Mouse (Mus musculus) splenic B cell, adult 2 months (primary cell): ENCODE data around the gene Eif5a.
A peak's percentile ranks its signal among the peaks of the same experiment; 100 is the strongest.

Experiments used
- DNase-seq: peaks from one replicate; pipeline ENCODE4 v3.0.0-alpha.2; 2011; ENCODE audit warnings: low read depth, low spot score
- H3K27me3 ChIP-seq: 2 replicates; pipeline ENCODE4 v1.6.1; 2012; ENCODE audit warnings: mild to moderate bottlenecking, low read length, moderate library complexity, mixed read lengths; ENCODE audit not compliant: control insufficient read depth, poor library complexity, insufficient read depth, severe bottlenecking
- H3K36me3 ChIP-seq: 2 replicates; pipeline ENCODE4 v1.6.1; 2012; ENCODE audit warnings: mild to moderate bottlenecking, low read length, moderate library complexity, mixed read lengths; ENCODE audit not compliant: control insufficient read depth, poor library complexity, insufficient read depth, severe bottlenecking

Eif5a gene

GRCm38 (mm10) chr11:69910781-69911560 is 10.8 kb downstream of the Eif5a start:
- Histone ChIP-seq H3K27me3 (no peaks in the 10 kb centered on the region), H3K36me3 (peaks cover 22% of the 10 kb centered on the region)
- no peak for DNase-seq

GRCm38 (mm10) chr11:69910177-69910576 is 11.6 kb downstream of the Eif5a start:
- Histone ChIP-seq H3K36me3 (peaks cover 19% of the 10 kb centered on the region), H3K27me3 (no peaks in the 10 kb centered on the region)
- no peak for DNase-seq

GRCm38 (mm10) chr11:69909174-69909573 is 12.6 kb downstream of the Eif5a start:
- peaks cover 17% of the 10 kb centered on the region for H3K36me3 ChIP-seq
- no peaks in the 10 kb centered on the region for H3K27me3 ChIP-seq
- DNase-seq: no peak

GRCm38 (mm10) chr11:69908645-69909044 is 13.1 kb downstream of the Eif5a start:
- Histone ChIP-seq H3K36me3 (peaks cover 20% of the 10 kb centered on the region), H3K27me3 (no peaks in the 10 kb centered on the region)
- no peak for DNase-seq

GRCm38 (mm10) chr11:69904311-69904710 is 17.4 kb downstream of the Eif5a start:
- Histone ChIP-seq H3K36me3 (peaks cover 19% of the 10 kb centered on the region), H3K27me3 (no peaks in the 10 kb centered on the region)
- no peak for DNase-seq

- DNase-seq: no peak
- H3K36me3 ChIP-seq: peaks cover 12% of the 10 kb centered on the region
- H3K27me3 ChIP-seq: no peaks in the 10 kb centered on the region
Observed at GRCm38 (mm10) chr11:69902972-69903371, 18.8 kb downstream of the Eif5a start.

GRCm38 (mm10) chr11:69901993-69902392 is 19.8 kb downstream of the Eif5a start:
- peak; percentile 35 for DNase-seq
- H3K27me3 ChIP-seq: no peaks in the 10 kb centered on the region
- H3K36me3 ChIP-seq: peaks cover 12% of the 10 kb centered on the region

- H3K36me3 ChIP-seq: peaks cover 11% of the 10 kb centered on the region
- H3K27me3 ChIP-seq: no peaks in the 10 kb centered on the region
- peak; percentile 94 for DNase-seq
Observed at GRCm38 (mm10) chr11:69901406-69901846, 20.3 kb downstream of the Eif5a start.

GRCm38 (mm10) chr11:69900471-69901405 is 21.0 kb downstream of the Eif5a start, which contains the start of the genes 2810408A11Rik and Neurl4:
Gene 2810408A11Rik, minus strand, starts transcription at chr11:69900987.
Gene Neurl4, plus strand, starts transcription at chr11:69901072.
- Histone ChIP-seq H3K36me3 (peaks cover 5% of the 10 kb centered on the region), H3K27me3 (no peaks in the 10 kb centered on the region)
- DNase-seq: peak; percentile 96

- Histone ChIP-seq H3K36me3 (peaks cover 5% of the 10 kb centered on the region), H3K27me3 (no peaks in the 10 kb centered on the region)
- DNase-seq: no peak
Observed at GRCm38 (mm10) chr11:69899870-69900269, 21.9 kb downstream of the Eif5a start.

GRCm38 (mm10) chr11:69895291-69895690 is 26.5 kb downstream of the Eif5a start, which contains the start of gene Acap1:
Gene Acap1, minus strand, starts transcription at chr11:69895539.
- DNase-seq: peak; percentile 71
- no peaks in the 10 kb centered on the region for H3K27me3 ChIP-seq
- peaks cover 5% of the 10 kb centered on the region; the same call in 1 of the 2 replicates for H3K36me3 ChIP-seq

GRCm38 (mm10) chr11:69894671-69895070 is 27.1 kb downstream of the Eif5a start:
- DNase-seq: peak; percentile 85
- Histone ChIP-seq H3K27me3 (no peaks in the 10 kb centered on the region), H3K36me3 (peaks cover 9% of the 10 kb centered on the region)

GRCm38 (mm10) chr11:69891482-69891881 is 30.3 kb downstream of the Eif5a start:
- Histone ChIP-seq H3K36me3 (peaks cover 30% of the 10 kb centered on the region), H3K27me3 (no peaks in the 10 kb centered on the region)
- DNase-seq: no peak

- Histone ChIP-seq H3K27me3 (no peaks in the 10 kb centered on the region), H3K36me3 (peaks cover 45% of the 10 kb centered on the region)
- no peak for DNase-seq
Observed at GRCm38 (mm10) chr11:69886907-69887635, 34.7 kb downstream of the Eif5a start.
